Mouse (Mus musculus) ovary, postnatal 36 days (tissue): ENCODE results near the gene Xrra1.
A peak's percentile ranks its signal among the peaks of the same experiment; 100 is the strongest.

Experiments
- DNase-seq: peaks from one replicate; pipeline ENCODE4 v3.0.0; 2022; ENCODE audit warnings: low spot score, mixed read lengths

Gene Xrra1

GRCm38 (mm10) chr7:99858813-99859585 lies at the start of gene Xrra1:
Gene Xrra1, plus strand, starts transcription at chr7:99859116.
- DNase-seq = peak; percentile 93

GRCm38 (mm10) chr7:99810814-99811213 lies 48.1 kb upstream of the Xrra1 start:
- no peak for DNase-seq

- no peak for DNase-seq
Measured at GRCm38 (mm10) chr7:99811661-99812060, 47.3 kb upstream of the Xrra1 start.

GRCm38 (mm10) chr7:99813394-99813793 lies 45.5 kb upstream of the Xrra1 start:
- DNase-seq = peak; percentile 34

GRCm38 (mm10) chr7:99818181-99818725 lies 40.7 kb upstream of the Xrra1 start:
- DNase-seq = peak; percentile 21

- no peak for DNase-seq
Measured at GRCm38 (mm10) chr7:99821953-99822352, 37.0 kb upstream of the Xrra1 start.

GRCm38 (mm10) chr7:99822426-99822825 lies 36.5 kb upstream of the Xrra1 start:
- no peak for DNase-seq

GRCm38 (mm10) chr7:99823045-99823663 lies 35.8 kb upstream of the Xrra1 start:
- no peak for DNase-seq

- no peak for DNase-seq
Measured at GRCm38 (mm10) chr7:99824649-99825483, 34.0 kb upstream of the Xrra1 start.

- DNase-seq = no peak
Measured at GRCm38 (mm10) chr7:99825511-99825910, 33.4 kb upstream of the Xrra1 start.

- DNase-seq = no peak
Measured at GRCm38 (mm10) chr7:99826096-99826495, 32.8 kb upstream of the Xrra1 start.

- peak; percentile 95 for DNase-seq
Measured at GRCm38 (mm10) chr7:99828083-99828570, 30.8 kb upstream of the Xrra1 start, which contains the start of gene Neu3. Gene Neu3, minus strand, starts transcription at chr7:99828417.

- DNase-seq = no peak
Measured at GRCm38 (mm10) chr7:99833115-99833845, 25.6 kb upstream of the Xrra1 start.

- no peak for DNase-seq
Measured at GRCm38 (mm10) chr7:99833846-99834222, 25.1 kb upstream of the Xrra1 start.

- DNase-seq = no peak
Measured at GRCm38 (mm10) chr7:99834314-99834853, 24.5 kb upstream of the Xrra1 start.

GRCm38 (mm10) chr7:99836781-99837180 lies 22.1 kb upstream of the Xrra1 start:
- DNase-seq = no peak

- no peak for DNase-seq
Measured at GRCm38 (mm10) chr7:99837358-99838071, 21.4 kb upstream of the Xrra1 start.

- DNase-seq = no peak
Measured at GRCm38 (mm10) chr7:99838241-99838640, 20.7 kb upstream of the Xrra1 start.

GRCm38 (mm10) chr7:99845533-99846236 lies 13.2 kb upstream of the Xrra1 start:
- DNase-seq = no peak

GRCm38 (mm10) chr7:99850534-99850933 lies 8.4 kb upstream of the Xrra1 start:
- no peak for DNase-seq
